Mouse (Mus musculus) myocyte (in vitro differentiated cells): ENCODE measurements at regions not wholly inside any gene's neighbourhood (a gene's known extent, or its start where the extent isn't known, plus 50 kb on each side); places are given as distances from the start of the nearest gene placed in this dataset.
"Not testable (repeated sequence)": the region's sequence is repeated elsewhere in the genome, so short reads cannot be mapped to it uniquely, and the experiment has no call there.

Experiments
- H3K27me3 ChIP-seq: one replicate; pipeline ENCODE4 v1.6.1; 2011; ENCODE audit not compliant: control insufficient read depth, insufficient read depth, insufficient read length
- H3K36me3 ChIP-seq: one replicate; pipeline ENCODE4 v1.6.1; 2011; ENCODE audit not compliant: control insufficient read depth, insufficient read depth
- H3K4me2 ChIP-seq: one replicate; pipeline ENCODE4 v1.6.1; 2011; ENCODE audit warnings: low read depth, control low read depth
- H3K4me3 ChIP-seq: one replicate; pipeline ENCODE4 v1.5.1; 2011; ENCODE audit warnings: mild to moderate bottlenecking, control low read depth, moderate library complexity
- H3K79me2 ChIP-seq: one replicate; pipeline ENCODE4 v1.6.1; 2011; ENCODE audit not compliant: control insufficient read depth, insufficient read depth
- H3ac ChIP-seq: one replicate; pipeline ENCODE4 v1.6.1; 2011; ENCODE audit not compliant: control insufficient read depth, insufficient read length
- CEBPB ChIP-seq: IDR thresholded peaks from 2 replicates; pipeline ENCODE4 v1.6.1; 2011; ENCODE audit warnings: mild to moderate bottlenecking, moderate library complexity; ENCODE audit not compliant: poor library complexity, insufficient read depth, severe bottlenecking
- E2F4 ChIP-seq: IDR thresholded peaks from one replicate; pipeline ENCODE4 v1.6.1; 2011; ENCODE audit warnings: mild to moderate bottlenecking, control low read depth, moderate library complexity; ENCODE audit not compliant: insufficient read depth
- MAX ChIP-seq: IDR thresholded peaks from one replicate; pipeline ENCODE4 v1.6.1; 2011; ENCODE audit warnings: low read depth, mild to moderate bottlenecking, control low read depth
- MYOD1 ChIP-seq, 3 experiments: IDR thresholded peaks; one replicate each; pipeline ENCODE4 v1.6.1; 2011; ENCODE audit warnings: control low read depth in 2 of 3, low read depth in 2 of 3, mild to moderate bottlenecking in 2 of 3, moderate library complexity in 1 of 3; ENCODE audit not compliant: insufficient read length in 2 of 3, control insufficient read depth in 1 of 3
- MYOG ChIP-seq, 3 experiments: IDR thresholded peaks; one replicate each; pipeline ENCODE4 v1.6.1; 2011; ENCODE audit warnings: control low read depth in 2 of 3, low read depth in 2 of 3, mild to moderate bottlenecking in 2 of 3; ENCODE audit not compliant: insufficient read length in 2 of 3, control insufficient read depth in 1 of 3, insufficient read depth in 1 of 3
- POLR2A ChIP-seq: IDR thresholded peaks from one replicate; pipeline ENCODE4 v1.6.1; 2011; ENCODE audit warnings: low read depth, mild to moderate bottlenecking, control low read depth, moderate library complexity; ENCODE audit not compliant: insufficient read length
- POLR2AphosphoS2 ChIP-seq: IDR thresholded peaks from one replicate; pipeline ENCODE4 v1.6.1; 2011; ENCODE audit warnings: low read depth, control low read depth; ENCODE audit not compliant: insufficient read length
- REST ChIP-seq: IDR thresholded peaks from one replicate; pipeline ENCODE4 v1.6.1; 2011; ENCODE audit warnings: mild to moderate bottlenecking, control low read depth, moderate library complexity; ENCODE audit not compliant: insufficient read depth, insufficient read length
- SRF ChIP-seq: IDR thresholded peaks from one replicate; pipeline ENCODE4 v1.6.1; 2011; ENCODE audit warnings: low read depth; ENCODE audit not compliant: control insufficient read depth, insufficient read length
- TCF12 ChIP-seq: IDR thresholded peaks from one replicate; pipeline ENCODE4 v1.6.1; 2011; ENCODE audit warnings: mild to moderate bottlenecking, control low read depth; ENCODE audit not compliant: poor library complexity, insufficient read depth, severe bottlenecking
- TCF3 ChIP-seq: IDR thresholded peaks from one replicate; pipeline ENCODE4 v1.6.1; 2011; ENCODE audit warnings: low read depth, control low read depth; ENCODE audit not compliant: insufficient read length
- USF1 ChIP-seq: IDR thresholded peaks from one replicate; pipeline ENCODE4 v1.6.1; 2011; ENCODE audit warnings: low read depth, mild to moderate bottlenecking, control low read depth, moderate library complexity

DNA sequence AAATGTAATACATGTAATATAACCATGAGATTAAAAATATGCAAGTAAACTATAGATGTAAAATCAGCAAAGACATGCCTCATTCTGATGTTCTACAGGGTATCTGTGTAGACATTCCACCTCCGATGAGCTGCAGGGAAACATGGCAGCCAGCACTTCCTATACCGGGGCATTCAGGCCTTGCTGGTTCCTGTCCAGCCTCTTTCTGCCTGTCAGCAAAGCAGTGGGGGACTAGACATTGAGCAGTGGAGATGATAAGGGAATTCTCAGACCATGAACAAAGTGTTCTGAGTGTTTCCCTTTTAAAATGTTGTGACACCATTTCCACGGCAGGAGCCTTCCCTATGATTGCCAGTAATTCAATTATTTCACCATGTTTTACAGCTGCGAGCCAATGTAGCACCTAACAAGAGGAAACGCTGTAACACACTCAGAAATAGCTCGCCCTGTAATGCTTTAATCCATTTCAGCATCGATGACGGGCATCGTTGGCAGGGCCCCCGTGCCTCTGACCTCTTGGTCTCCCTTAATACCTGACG, 391.6 kb downstream of the Tox3 start:
- Histone ChIP-seq H3K27me3 (no peaks in the 10 kb centered on the region), H3K4me3 (no peak overlapping the region), H3K79me2 (no peaks in the 10 kb centered on the region), H3ac (no peak overlapping the region), H3K36me3 (no peaks in the 10 kb centered on the region), H3K4me2 (no peak overlapping the region)
- TF ChIP-seq USF1 = no peak
- no peak for TF ChIP-seq REST
- no peak for TF ChIP-seq MYOD1 (IDR thresholded peaks at IDR 0.05; ENCODE audit: control insufficient read depth in 1 of 3, insufficient read length in 2 of 3, low read depth in 2 of 3)
- no peak for TF ChIP-seq CEBPB
- no peak for TF ChIP-seq TCF12
- no peak for TF ChIP-seq TCF3
- no peak for TF ChIP-seq MYOG (IDR thresholded peaks at IDR 0.05; ENCODE audit: control insufficient read depth in 1 of 3, insufficient read depth in 1 of 3, insufficient read length in 2 of 3, low read depth in 2 of 3)
- TF ChIP-seq SRF = no peak
- no peak for TF ChIP-seq MAX
- TF ChIP-seq POLR2AphosphoS2 = no peak
- no peak for TF ChIP-seq POLR2A

DNA sequence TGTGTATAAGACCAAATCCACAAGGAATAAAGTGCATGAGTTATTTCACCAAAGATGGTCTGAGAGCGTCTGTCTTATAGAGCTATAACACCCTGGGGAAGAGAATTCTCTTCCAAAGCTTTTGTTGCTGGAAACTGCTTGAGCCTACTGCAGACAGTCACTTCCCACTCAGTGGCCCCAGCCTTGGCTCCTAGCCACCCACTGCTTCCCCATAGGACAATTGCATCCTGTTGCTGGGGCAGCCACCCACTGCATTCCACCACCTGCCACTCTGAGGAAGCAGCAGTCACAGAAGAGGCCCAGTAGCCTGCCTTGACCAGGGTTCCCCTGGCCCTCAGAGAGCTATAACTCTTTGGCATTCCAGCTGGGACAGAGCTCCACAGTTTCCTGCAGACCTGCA, 409.3 kb downstream of the Tox3 start:
- Histone ChIP-seq H3K27me3 (no peaks in the 10 kb centered on the region), H3ac (no peak overlapping the region), H3K79me2 (no peaks in the 10 kb centered on the region), H3K4me3 (no peak overlapping the region), H3K4me2 (no peak overlapping the region), H3K36me3 (no peaks in the 10 kb centered on the region)
- TF ChIP-seq E2F4 (no peak), POLR2AphosphoS2 (no peak), MAX (no peak), REST (no peak), USF1 (no peak), MYOD1 (IDR thresholded peaks at IDR 0.05; ENCODE audit: control insufficient read depth in 1 of 3, insufficient read length in 2 of 3, low read depth in 2 of 3) (no peak), TCF12 (no peak), TCF3 (no peak), CEBPB (no peak), MYOG (IDR thresholded peaks at IDR 0.05; ENCODE audit: control insufficient read depth in 1 of 3, insufficient read depth in 1 of 3, insufficient read length in 2 of 3, low read depth in 2 of 3) (no peak), POLR2A (no peak), SRF (no peak)

DNA sequence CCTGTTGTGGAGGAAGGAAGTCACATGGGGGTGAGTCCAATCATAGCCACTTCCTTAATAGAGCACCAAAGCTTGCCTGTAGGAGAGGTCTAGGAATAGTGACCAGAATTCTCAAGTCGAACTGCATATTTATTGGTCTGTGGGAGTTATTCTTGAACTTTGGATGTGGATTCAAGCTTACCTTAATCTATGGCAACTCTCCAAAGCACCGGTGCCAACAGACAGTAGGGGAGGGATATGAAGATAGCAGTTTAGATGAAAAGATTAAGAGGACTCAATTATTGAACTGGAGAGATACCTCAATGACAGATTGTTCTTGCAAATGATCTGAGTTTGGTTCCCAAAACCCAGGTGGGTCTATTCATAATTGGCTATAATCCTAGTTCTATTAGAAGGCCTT, 413.6 kb downstream of the Tox3 start:
- Histone ChIP-seq H3K4me3 (no peak overlapping the region), H3K36me3 (no peaks in the 10 kb centered on the region), H3K79me2 (no peaks in the 10 kb centered on the region), H3K27me3 (no peaks in the 10 kb centered on the region), H3ac (no peak overlapping the region), H3K4me2 (no peak overlapping the region)
- TF ChIP-seq MAX (no peak), MYOD1 (IDR thresholded peaks at IDR 0.05; ENCODE audit: control insufficient read depth in 1 of 3, insufficient read length in 2 of 3, low read depth in 2 of 3) (no peak), SRF (no peak), POLR2AphosphoS2 (no peak), MYOG (IDR thresholded peaks at IDR 0.05; ENCODE audit: control insufficient read depth in 1 of 3, insufficient read depth in 1 of 3, insufficient read length in 2 of 3, low read depth in 2 of 3) (no peak), E2F4 (no peak), POLR2A (no peak), REST (no peak), USF1 (no peak), TCF12 (no peak), TCF3 (no peak), CEBPB (no peak)

DNA sequence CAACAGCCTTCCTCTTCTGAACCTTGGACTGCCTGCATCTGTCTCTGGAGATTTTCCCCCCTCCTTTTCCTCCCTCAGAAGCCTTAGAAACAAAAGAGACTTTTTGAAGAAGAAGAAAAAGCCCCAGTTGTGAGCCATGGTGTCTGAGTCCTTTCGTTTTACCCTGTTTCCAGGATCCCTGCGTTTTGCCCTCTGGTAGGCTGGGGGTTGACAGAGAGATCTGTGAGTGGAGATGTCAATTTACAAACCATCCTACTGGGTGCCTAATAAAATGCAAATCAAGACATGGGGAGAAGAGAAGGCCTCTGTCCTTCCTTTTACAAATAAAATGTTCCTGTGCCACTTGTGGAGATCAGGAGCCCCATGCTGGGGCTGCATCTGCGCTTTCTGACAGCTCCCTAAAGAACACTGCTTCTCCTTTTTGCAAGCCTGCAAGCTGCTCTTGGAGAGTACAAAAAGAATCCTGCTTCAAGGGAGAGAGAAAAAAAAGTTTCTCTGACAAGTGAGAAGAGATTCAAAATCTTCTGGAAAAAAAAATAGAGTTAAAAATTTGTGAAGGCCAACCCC, 421.4 kb downstream of the Tox3 start:
- no peak for TF ChIP-seq CEBPB
- TF ChIP-seq REST = no peak
- no peak for TF ChIP-seq MYOD1 (IDR thresholded peaks at IDR 0.05; ENCODE audit: control insufficient read depth in 1 of 3, insufficient read length in 2 of 3, low read depth in 2 of 3)
- no peak for TF ChIP-seq E2F4
- TF ChIP-seq MYOG (IDR thresholded peaks at IDR 0.05; ENCODE audit: control insufficient read depth in 1 of 3, insufficient read depth in 1 of 3, insufficient read length in 2 of 3, low read depth in 2 of 3) = no peak
- no peak for TF ChIP-seq USF1
- no peak for TF ChIP-seq TCF12
- no peaks in the 10 kb centered on the region for H3K27me3 ChIP-seq
- H3K79me2 ChIP-seq = no peaks in the 10 kb centered on the region
- no peak overlapping the region for H3ac ChIP-seq
- no peak overlapping the region for H3K4me3 ChIP-seq
- H3K36me3 ChIP-seq = no peaks in the 10 kb centered on the region
- H3K4me2 ChIP-seq = no peak overlapping the region

DNA sequence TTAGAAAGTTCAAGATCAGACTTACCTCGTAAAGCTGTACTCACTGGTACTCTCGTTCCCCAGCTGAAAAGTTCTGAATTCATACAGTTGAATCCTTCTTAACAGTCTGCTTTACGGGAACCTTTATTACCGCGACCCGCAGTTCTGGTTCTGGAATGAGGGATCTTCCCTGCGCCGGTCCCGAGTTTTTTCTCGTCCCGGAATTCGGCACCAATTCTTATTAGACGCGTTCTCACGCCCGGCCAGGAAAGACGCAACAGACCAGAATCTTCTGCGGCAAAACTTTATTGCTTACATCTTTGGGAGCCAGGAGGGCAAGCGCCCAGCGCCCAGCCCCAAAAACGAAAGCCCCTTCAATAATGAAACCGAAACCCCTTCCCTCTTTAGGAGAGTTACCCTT, 423.4 kb downstream of the Tox3 start:
- not testable (repeated sequence) for H3K79me2 ChIP-seq, H3K27me3 ChIP-seq, H3K4me3 ChIP-seq, H3ac ChIP-seq, H3K4me2 ChIP-seq, H3K36me3 ChIP-seq
